Mouse (Mus musculus) forebrain, embryonic 12.5 days (tissue): ENCODE measurements around the gene Cd40. TPM values are rescaled to one million over a fixed set of nuclear protein-coding genes. Genes with fewer than 3 reads are reported as not detected.

Source experiments
- ATAC-seq: fragments of 200-750 bp; cut with Nextera tagmentation; 2 replicates; pipeline ENCODE4 v1.8.0; 2017; ENCODE audit warnings: moderate TSS enrichment; ENCODE audit not compliant: low FRiP score
- H3K27ac ChIP-seq: fragments of 300-500 bp; sonication (generic); 2 replicates; pipeline ENCODE4 v1.5.1; 2016; ENCODE audit warnings: mild to moderate bottlenecking
- H3K27me3 ChIP-seq: fragments of 300-500 bp; sonication (generic); 2 replicates; pipeline ENCODE4 v1.6.1; 2016; ENCODE audit warnings: mild to moderate bottlenecking
- H3K36me3 ChIP-seq: fragments of 300-500 bp; sonication (generic); replicated peaks from 2 replicates; pipeline ENCODE4 v1.6.1; 2016; ENCODE audit warnings: mild to moderate bottlenecking
- H3K4me1 ChIP-seq: fragments of 300-500 bp; sonication (generic); 2 replicates; pipeline ENCODE4 v1.6.1; 2016
- H3K4me2 ChIP-seq: fragments of 300-500 bp; sonication (generic); 2 replicates; pipeline ENCODE4 v1.6.1; 2016; ENCODE audit warnings: mild to moderate bottlenecking, moderate library complexity
- H3K4me3 ChIP-seq: fragments of 300-500 bp; sonication (generic); replicated peaks from 2 replicates; pipeline ENCODE4 v1.5.1; 2016; ENCODE audit warnings: mild to moderate bottlenecking
- H3K9ac ChIP-seq: fragments of 300-500 bp; sonication (generic); 2 replicates; pipeline ENCODE4 v1.6.1; 2016; ENCODE audit warnings: mild to moderate bottlenecking
- H3K9me3 ChIP-seq: fragments of 300-500 bp; sonication (generic); 2 replicates; pipeline ENCODE4 v1.6.1; 2016
- WGBS: fragments of 180-500 bp; shearing (Covaris S2); methylation state at CpG from one replicate; pipeline ENCODE4 v1.1.7; 2016; 5-methylcytosine and 5-hydroxymethylcytosine counted together
- polyA plus RNA-seq: library from polyadenylated mRNA; unstranded; fragments of >200 nt; fragmentation: Nextera tagmentation; extraction: Ambion mirVana; gene quantifications from 2 replicates; pipeline ENCODE4 v1.2.1, GENCODE M21; 2016

Cd40 gene
- polyA plus RNA-seq, 1 experiment from 2014 or later, result 4.8 TPM

- Histone ChIP-seq H3K27ac (no peak overlapping the region), H3K27me3 (peaks cover 33% of the 10 kb centered on the region), H3K4me1 (peaks cover 37% of the 10 kb centered on the region), H3K4me3 (no peak overlapping the region), H3K36me3 (peaks cover 3% of the 10 kb centered on the region; the same call in 1 of the 2 replicates), H3K4me2 (no peak overlapping the region), H3K9me3 (no peaks in the 10 kb centered on the region), H3K9ac (no peak overlapping the region)
- WGBS, result 85% methylated on average over 9 of the region's 9 CpGs
- ATAC-seq, result no peak
These were observed 65.3 kb downstream of the Cd40 start for GRCm38 (mm10) chr2:165120765-165121164.

GRCm38 (mm10) chr2:165121206-165121840, 65.9 kb downstream of the Cd40 start:
- no peak overlapping the region for H3K4me2 ChIP-seq
- peaks cover 32% of the 10 kb centered on the region for H3K27me3 ChIP-seq
- peaks cover 42% of the 10 kb centered on the region for H3K4me1 ChIP-seq
- no peaks in the 10 kb centered on the region for H3K9me3 ChIP-seq
- H3K36me3 ChIP-seq, result peaks cover 3% of the 10 kb centered on the region; the same call in 1 of the 2 replicates
- ATAC-seq, result 0 out of 2 replicates have a peak, but pooled peaks have one; percentile 19
- H3K9ac ChIP-seq, result no peak overlapping the region
- 35% methylated on average over 10 of the region's 10 CpGs for WGBS
- no peak overlapping the region for H3K4me3 ChIP-seq
- H3K27ac ChIP-seq, result no peak overlapping the region

Other genes starting within 250 kb of the Cd40 start
- 21.4 and 25.7 TPM in 2 replicates for gene Zswim1, start 232.9 kb upstream of the Cd40 start, polyA plus RNA-seq
- gene Spata25, start 227.1 kb upstream of the Cd40 start, polyA plus RNA-seq, result not detected in 2 replicates
- 85.8 and 88.3 TPM in 2 replicates for gene Ctsa, start 222.8 kb upstream of the Cd40 start, polyA plus RNA-seq
- 4.2 and 4.6 TPM in 2 replicates for gene Neurl2, start 222.2 kb upstream of the Cd40 start, polyA plus RNA-seq
- gene Pltp, start 197.9 kb upstream of the Cd40 start, polyA plus RNA-seq, result 39.0 and 40.4 TPM in 2 replicates
- 92.9 and 96.3 TPM in 2 replicates for gene Pcif1, start 176.3 kb upstream of the Cd40 start, polyA plus RNA-seq
- 18.3 and 19.1 TPM in 2 replicates for gene Zfp335, start 143.9 kb upstream of the Cd40 start, polyA plus RNA-seq
- gene Mmp9, start 114.8 kb upstream of the Cd40 start, polyA plus RNA-seq, result 3.6 and 4.4 TPM in 2 replicates
- 5.6 and 6.2 TPM in 2 replicates for gene Slc12a5, start 94.8 kb upstream of the Cd40 start, polyA plus RNA-seq
- 138 and 144 TPM in 2 replicates for gene Ncoa5, start 20.8 kb upstream of the Cd40 start, polyA plus RNA-seq
- gene 1700025C18Rik, start 35.1 kb downstream of the Cd40 start, polyA plus RNA-seq, result not detected in 2 replicates
- 10.6 and 11.4 TPM in 2 replicates for gene Cdh22, start 179.2 kb downstream of the Cd40 start, polyA plus RNA-seq
- 57.9 and 62.4 TPM in 2 replicates for gene Slc35c2, start 232.2 kb downstream of the Cd40 start, polyA plus RNA-seq